Mouse (Mus musculus) monocyte, adult 59 days (primary cell): ENCODE measurements around the gene Pofut2. TPM values are rescaled to one million over a fixed set of nuclear protein-coding genes. Genes with fewer than 3 reads are reported as not detected.

Experiments used
- total RNA-seq, 2 experiments: library from RNA; stranded (reverse); gene quantifications; one replicate each; pipeline ENCODE4 v1.2.4; 2023

Pofut2 gene
- total RNA-seq = 10 to 100 TPM; 57.7 to 62.9 TPM

GRCm38 (mm10) chr10:77258704-77259621 lies at the start of gene Pofut2:
TSS of gene Pofut2 (plus strand) at chr10:77259218.

Other genes starting within 250 kb of the Pofut2 start
- 1 to 10 TPM; 5.8 to 6.1 TPM for gene Slc19a1, start 227.0 kb upstream of the Pofut2 start, total RNA-seq
- gene Col18a1, start 92.7 kb upstream of the Pofut2 start, total RNA-seq = under 1 TPM; 0.16 to 0.24 TPM
- 1 to 10 TPM in 1 of 2 experiments, under 1 TPM in 1; 0.43 to 1.8 TPM for gene Adarb1, start 159.1 kb downstream of the Pofut2 start, total RNA-seq